Mouse (Mus musculus) testis, adult 2 months (tissue): ENCODE data around the gene Dnajb14. TPM values are rescaled to one million over a fixed set of nuclear protein-coding genes. Genes with fewer than 3 reads are reported as not detected.

Experiments used
- H3K27ac ChIP-seq: fragments of 200-500 bp; 2 replicates; pipeline ENCODE4 v1.5.1; 2012; ENCODE audit warnings: low read depth, low read length; ENCODE audit not compliant: control insufficient read depth, insufficient read depth
- H3K27me3 ChIP-seq: fragments of 200-500 bp; 2 replicates; pipeline ENCODE4 v1.6.1; 2012; ENCODE audit warnings: mild to moderate bottlenecking, low read length, moderate library complexity; ENCODE audit not compliant: control insufficient read depth, insufficient read depth
- H3K36me3 ChIP-seq: fragments of 200-500 bp; 2 replicates; pipeline ENCODE4 v1.6.1; 2012; ENCODE audit warnings: mild to moderate bottlenecking, low read length; ENCODE audit not compliant: control insufficient read depth, insufficient read depth
- H3K4me1 ChIP-seq: fragments of 200-500 bp; 2 replicates; pipeline ENCODE4 v1.6.1; 2012; ENCODE audit warnings: low read length; ENCODE audit not compliant: control insufficient read depth, insufficient read depth
- H3K4me3 ChIP-seq: fragments of 200-500 bp; 2 replicates; pipeline ENCODE4 v1.5.1; 2012; ENCODE audit warnings: low read depth, mild to moderate bottlenecking, low read length, moderate library complexity, mixed read lengths; ENCODE audit not compliant: control insufficient read depth
- CTCF ChIP-seq: fragments of 200-500 bp; IDR thresholded peaks from 2 replicates; pipeline ENCODE4 v1.5.1; 2012; ENCODE audit warnings: low read depth, mild to moderate bottlenecking, inconsistent platforms, low read length, moderate library complexity; ENCODE audit not compliant: control insufficient read depth, insufficient read depth, insufficient replicate concordance
- POLR2A ChIP-seq: fragments of 200-500 bp; IDR thresholded peaks from 2 replicates; pipeline ENCODE4 v1.6.1; 2012; ENCODE audit warnings: low read depth, mild to moderate bottlenecking, inconsistent platforms, low read length, moderate library complexity; ENCODE audit not compliant: control insufficient read depth
- polyA plus RNA-seq: library from polyadenylated mRNA; depleted of rRNA; stranded (reverse); fragments of >200 nt; gene quantifications from 2 replicates; pipeline ENCODE4 v1.2.3, GENCODE M21; 2012

The Dnajb14 gene
- polyA plus RNA-seq, 1 experiment: 76.7 TPM

DNA sequence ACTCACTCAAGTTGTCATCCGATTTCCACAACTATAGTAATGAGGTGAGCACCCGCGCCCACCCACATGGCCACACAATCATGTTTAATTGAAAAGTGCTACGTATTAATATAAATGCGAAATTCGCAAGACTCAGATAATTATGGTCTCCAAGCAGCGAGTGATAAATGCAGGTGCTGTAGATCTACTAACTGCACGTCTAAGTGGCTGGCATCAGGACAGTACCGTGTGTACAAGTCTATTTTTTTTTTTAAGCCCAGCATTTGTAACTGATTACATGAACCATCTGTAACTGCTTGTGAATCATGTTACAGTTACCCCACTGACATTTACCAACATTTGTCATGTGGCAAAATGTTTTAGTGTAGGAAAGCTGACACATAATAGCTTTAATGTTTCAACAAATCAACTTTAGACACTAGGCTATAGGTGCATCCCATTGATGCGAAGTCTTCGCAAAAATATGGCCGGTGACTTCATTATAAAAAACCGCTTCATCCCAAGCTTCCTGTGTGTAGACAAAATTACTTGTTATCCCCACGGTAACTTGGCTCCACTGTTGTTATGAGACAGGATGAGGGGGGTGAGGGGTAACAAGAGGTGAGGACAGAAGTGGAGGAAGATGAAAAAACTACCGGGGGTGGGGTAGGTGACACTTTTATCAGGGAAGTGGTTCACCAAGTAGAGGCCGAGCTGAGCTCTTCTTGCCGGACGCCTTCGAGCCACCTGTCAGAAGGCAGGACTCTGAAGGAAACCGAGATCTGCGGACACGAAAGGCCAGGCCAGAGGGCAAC is 3.9 kb upstream of the Dnajb14 start:
- Histone ChIP-seq H3K27ac (peak overlapping the region; percentile 94), H3K4me1 (peaks cover 7% of the 10 kb centered on the region), H3K36me3 (no peaks in the 10 kb centered on the region), H3K4me3 (peak overlapping the region; percentile 94), H3K27me3 (no peaks in the 10 kb centered on the region)
- no peak for TF ChIP-seq CTCF
- TF ChIP-seq POLR2A: no peak

DNA sequence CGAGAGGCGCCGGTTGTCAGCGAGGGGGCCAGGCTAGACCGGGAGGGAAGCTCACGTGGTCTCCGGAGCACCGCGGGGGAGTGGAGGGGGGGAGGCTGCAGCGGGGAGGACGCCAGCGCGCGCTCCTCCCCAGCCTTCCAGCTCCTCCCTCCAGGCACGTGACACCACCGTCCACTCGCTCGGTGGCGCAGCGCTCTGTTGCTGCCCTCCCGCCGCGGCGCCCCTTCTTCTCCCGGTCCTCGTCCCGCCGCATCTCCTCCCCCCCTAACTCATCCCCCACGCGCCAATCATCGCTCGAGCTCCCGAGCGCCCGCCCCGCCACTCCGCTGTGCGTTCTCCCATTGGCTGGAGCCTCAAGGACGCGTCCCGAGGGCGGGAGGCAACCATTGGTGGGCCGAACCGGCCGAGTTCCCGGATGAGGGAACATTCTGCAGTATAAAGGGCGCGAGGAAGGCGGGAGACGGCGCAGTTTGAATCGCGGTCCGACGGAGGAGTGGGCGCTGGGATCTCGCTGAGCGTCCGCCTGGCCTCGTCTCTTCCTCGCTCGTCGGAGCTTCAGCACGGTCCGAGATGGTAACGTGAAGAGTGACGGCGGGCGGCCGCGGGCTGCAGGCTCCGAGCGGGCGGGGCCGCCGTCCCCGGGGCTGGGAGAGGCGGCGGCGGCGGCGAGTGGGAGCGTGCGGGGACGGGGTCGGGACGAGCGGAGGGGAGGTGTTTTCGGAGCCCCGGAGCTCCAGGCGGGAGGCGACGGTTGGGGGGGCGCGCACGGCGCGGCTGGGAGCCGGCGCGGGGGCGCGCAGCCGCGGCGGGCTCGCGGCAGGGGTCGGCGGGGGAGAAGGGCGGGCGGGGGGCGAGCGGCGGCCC is 3.1 kb upstream of the Dnajb14 start, which contains the start of gene H2afz:
Gene H2afz (plus strand): TSS at position 364 of the 864 bp plus-strand sequence.
- H3K4me3 ChIP-seq: peak within 1 kb of the TSS; percentile 94
- TF ChIP-seq POLR2A (peak; percentile 93), CTCF (no peak)
- H3K27me3 ChIP-seq: no peaks in the 10 kb centered on the region

DNA sequence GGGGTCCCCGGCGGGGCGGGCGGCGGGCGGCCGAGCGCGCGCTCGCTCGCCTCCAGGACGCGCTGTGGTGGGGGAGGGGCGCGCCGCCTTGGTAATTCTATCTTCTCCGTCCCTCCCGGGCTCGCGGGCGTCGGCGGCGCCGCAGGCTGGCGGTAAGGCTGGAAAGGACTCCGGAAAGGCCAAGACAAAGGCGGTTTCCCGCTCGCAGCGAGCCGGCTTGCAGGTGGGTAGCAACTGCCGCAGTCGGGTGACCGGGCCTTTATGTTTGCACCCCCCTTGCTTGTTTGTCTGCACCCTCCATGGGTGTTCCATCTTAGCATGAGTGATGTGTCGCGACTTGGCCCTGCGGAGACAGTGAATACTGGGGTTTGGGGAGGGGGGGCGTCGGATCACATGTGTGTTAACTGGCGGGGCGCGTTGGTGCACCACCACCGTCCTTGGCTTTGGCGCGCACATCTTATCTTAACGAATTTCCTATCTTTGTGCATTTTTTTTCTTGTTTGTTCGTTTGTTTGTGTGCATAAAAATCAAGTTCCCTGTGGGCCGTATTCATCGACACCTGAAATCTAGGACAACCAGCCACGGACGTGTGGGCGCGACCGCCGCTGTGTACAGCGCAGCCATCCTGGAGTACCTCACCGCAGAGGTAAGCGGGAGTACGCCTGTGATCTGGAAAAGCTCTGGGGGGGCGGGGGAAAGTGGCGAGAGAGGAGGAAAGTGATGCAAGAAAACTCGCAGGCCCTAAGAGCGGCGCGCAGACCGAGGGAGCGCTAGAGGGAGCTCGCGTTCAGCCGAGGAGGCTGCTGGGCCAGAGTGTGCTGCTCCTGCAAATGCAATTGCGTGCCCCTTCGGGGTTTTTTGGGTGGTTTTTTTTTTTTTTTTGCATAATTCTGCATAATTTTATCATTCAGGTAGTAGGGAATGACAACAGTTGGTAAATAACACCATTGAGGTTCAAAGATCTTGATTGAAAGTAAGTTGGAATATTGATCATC is 2.2 kb upstream of the Dnajb14 start:
- Histone ChIP-seq H3K4me3 (peak overlapping the region; percentile 94), H3K4me1 (peaks cover 7% of the 10 kb centered on the region), H3K27ac (peak overlapping the region; percentile 83), H3K36me3 (no peaks in the 10 kb centered on the region), H3K27me3 (no peaks in the 10 kb centered on the region)
- TF ChIP-seq CTCF (peak; percentile 64; the same call in 1 of the 2 replicates), POLR2A (no peak)

More for the DNA sequence above, 3.1 kb upstream of the Dnajb14 start, which contains the start of gene H2afz:
- H3K4me1 ChIP-seq: peaks cover 7% of the 10 kb centered on the region
- H3K27ac ChIP-seq: peak within 1 kb of the TSS; percentile 99
- H3K36me3 ChIP-seq: no peaks in the 10 kb centered on the region

DNA sequence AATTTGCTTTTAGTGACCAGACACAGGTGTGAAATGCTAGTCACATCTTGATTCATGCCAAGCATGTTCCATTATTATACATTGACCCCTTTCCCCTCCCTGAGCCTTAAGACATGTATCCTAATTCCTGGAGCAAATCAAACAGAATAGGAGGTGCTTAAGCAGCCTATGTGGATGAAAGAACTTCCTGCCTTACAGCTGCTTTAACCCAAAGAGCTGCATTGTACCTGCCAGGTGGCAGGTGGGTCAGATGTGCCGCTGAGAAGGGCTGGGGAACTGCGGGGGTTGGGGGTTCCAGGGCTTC is 390 bp upstream of the Dnajb14 start:
- H3K27ac ChIP-seq: peak overlapping the region; percentile 90
- no peaks in the 10 kb centered on the region for H3K27me3 ChIP-seq
- H3K4me1 ChIP-seq: peaks cover 7% of the 10 kb centered on the region
- no peak for TF ChIP-seq CTCF
- no peak for TF ChIP-seq POLR2A
- peak overlapping the region; percentile 96 for H3K4me3 ChIP-seq
- no peaks in the 10 kb centered on the region for H3K36me3 ChIP-seq

DNA sequence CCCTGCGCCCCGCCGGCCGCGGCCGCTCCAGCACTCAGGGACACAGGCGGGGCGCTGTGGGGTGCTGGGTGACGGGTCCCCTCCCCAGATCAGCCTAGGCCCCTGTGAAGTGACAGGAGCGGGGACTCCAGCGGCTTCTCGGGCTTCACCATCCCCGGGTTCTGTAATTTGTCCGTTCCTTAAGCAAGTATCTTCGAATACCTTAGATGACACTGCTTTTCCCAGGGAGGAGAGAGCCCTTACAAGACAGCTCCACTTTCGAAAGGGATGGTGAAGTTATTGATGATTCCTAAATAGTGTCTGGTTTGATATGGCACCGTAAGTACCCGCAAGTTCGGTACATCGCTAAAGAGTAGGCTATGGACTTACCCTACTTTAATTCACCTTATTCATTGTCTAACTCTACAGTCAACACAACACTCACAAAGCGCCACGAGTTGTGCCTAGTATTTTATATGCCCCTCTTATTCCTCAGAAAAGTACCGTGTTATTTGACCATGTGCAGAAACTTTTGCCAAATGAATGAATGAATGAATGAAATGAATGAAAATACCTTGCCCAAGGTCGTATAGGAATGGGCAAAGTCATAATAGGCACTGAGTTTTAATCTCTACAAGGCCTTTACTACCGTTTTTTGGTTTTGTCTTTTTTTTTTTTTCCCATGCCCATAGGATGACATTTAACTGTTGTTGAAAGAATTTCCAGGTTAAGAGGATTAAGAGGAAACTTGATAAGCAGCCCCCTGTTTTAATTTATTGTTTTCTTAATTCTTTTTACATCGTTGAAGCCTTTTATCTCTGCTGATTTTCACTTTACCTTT is 829 bp downstream of the Dnajb14 start:
- H3K27me3 ChIP-seq: no peaks in the 10 kb centered on the region
- peaks cover 4% of the 10 kb centered on the region for H3K4me1 ChIP-seq
- peak overlapping the region; percentile 90 for H3K27ac ChIP-seq
- H3K36me3 ChIP-seq: no peaks in the 10 kb centered on the region
- TF ChIP-seq CTCF (no peak), POLR2A (no peak)
- H3K4me3 ChIP-seq: peak overlapping the region; percentile 96

DNA sequence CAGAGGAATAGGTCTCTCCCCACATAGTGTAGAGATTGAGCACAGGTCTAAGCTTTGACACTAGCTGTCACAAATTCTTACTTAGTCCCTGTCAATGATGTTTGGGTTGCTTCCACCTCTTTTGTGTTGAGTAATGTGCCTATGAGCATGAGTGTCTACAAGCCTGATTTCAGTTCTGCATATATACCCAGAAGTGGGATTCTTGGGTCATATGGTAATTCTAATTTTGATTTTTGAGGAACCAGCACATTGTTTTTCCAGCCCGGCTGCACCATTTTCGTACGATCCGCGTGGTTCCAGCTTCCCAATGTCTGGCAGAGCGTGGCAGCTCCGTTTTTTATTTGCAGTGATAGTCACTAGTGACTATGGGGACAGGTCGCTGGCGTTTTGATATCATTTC is 1.9 kb downstream of the Dnajb14 start:
- Histone ChIP-seq H3K36me3 (no peaks in the 10 kb centered on the region), H3K4me1 (peaks cover 4% of the 10 kb centered on the region), H3K4me3 (peak overlapping the region; percentile 35), H3K27ac (no peak overlapping the region), H3K27me3 (no peaks in the 10 kb centered on the region)
- no peak for TF ChIP-seq POLR2A
- no peak for TF ChIP-seq CTCF
